7 mouse cellular contexts compared by ENCODE assay signal in genomic region chr5:36323526-36323925, GRCm38 (mm10).
DNase-seq lines count a peak whose midpoint lies in the region; ATAC-seq and TF ChIP-seq lines count a peak whose summit lies in the region.

No protein-coding gene starts in this region.

- no peaks in the 10 kb centered on the region for H3K36me3 ChIP-seq in heart, adult 2 months (ENCODE audit: control insufficient read depth, insufficient read depth, low read length)
- H3K36me3 ChIP-seq in limb, embryonic 13.5 days = no peaks in the 10 kb centered on the region
- H3K36me3 ChIP-seq in midbrain, embryonic 16.5 days (ENCODE audit: control insufficient read depth, insufficient read depth, low read length) = no peaks in the 10 kb centered on the region
- no peaks in the 10 kb centered on the region for H3K36me3 ChIP-seq in spleen, adult 2 months (ENCODE audit: control insufficient read depth, insufficient read depth, low read length)

- H3K27me3 ChIP-seq in heart, adult 2 months (ENCODE audit: control insufficient read depth, insufficient read depth, low read length) = no peaks in the 10 kb centered on the region
- H3K27me3 ChIP-seq in limb, embryonic 13.5 days = no peaks in the 10 kb centered on the region
- no peaks in the 10 kb centered on the region for H3K27me3 ChIP-seq in midbrain, embryonic 16.5 days (ENCODE audit: control insufficient read depth, insufficient read depth, low read depth, low read length)
- no peaks in the 10 kb centered on the region for H3K27me3 ChIP-seq in spleen, adult 2 months (ENCODE audit: control insufficient read depth, insufficient read depth, low read length)

- ATAC-seq in limb, embryonic 13.5 days (ENCODE audit: low FRiP score, low read depth) = peak; percentile 80
- peak; percentile 70 for ATAC-seq in midbrain, embryonic 16.5 days

- 0 out of 2 replicates have a peak, but pooled peaks have one; percentile 31 for TF ChIP-seq EP300 in heart, adult 2 months (IDR thresholded peaks at IDR 0.05; ENCODE audit: insufficient read depth, low read depth, low read length)

- DNase-seq in adrenal gland, adult 8-10 months = peak; percentile 56
- DNase-seq in embryo, embryonic 9.5 days (ENCODE audit: extremely low spot score) = peak; percentile 81
- DNase-seq in heart, adult 2 months = peak; percentile 77 to 86
- DNase-seq in kidney, adult 11 months = peak; percentile 54
- DNase-seq in spleen, adult 2 months (ENCODE audit: low read depth in 1 of 2, low spot score in 2 of 2) = peak; percentile 30 to 72

- H3K4me3 ChIP-seq in heart, adult 2 months = no peak overlapping the region
- no peak overlapping the region for H3K4me3 ChIP-seq in limb, embryonic 13.5 days
- no peak overlapping the region for H3K4me3 ChIP-seq in midbrain, embryonic 16.5 days (ENCODE audit: low read depth, low read length)
- no peak overlapping the region for H3K4me3 ChIP-seq in spleen, adult 2 months (ENCODE audit: extremely low read depth, insufficient read depth, insufficient read length)

- H3K4me1 ChIP-seq in heart, adult 2 months (ENCODE audit: control insufficient read depth, insufficient read depth, low read length) = no peaks in the 10 kb centered on the region
- peaks cover 48% of the 10 kb centered on the region for H3K4me1 ChIP-seq in limb, embryonic 13.5 days
- H3K4me1 ChIP-seq in midbrain, embryonic 16.5 days (ENCODE audit: control insufficient read depth, insufficient read depth, low read length) = no peaks in the 10 kb centered on the region
- H3K4me1 ChIP-seq in spleen, adult 2 months (ENCODE audit: control insufficient read depth, insufficient read depth, insufficient read length) = peaks cover 8% of the 10 kb centered on the region

- no peak overlapping the region for H3K27ac ChIP-seq in heart, adult 2 months
- H3K27ac ChIP-seq in limb, embryonic 13.5 days = peak overlapping the region; percentile 73; the same call in 1 of the 2 replicates
- H3K27ac ChIP-seq in midbrain, embryonic 16.5 days (ENCODE audit: low read length) = peak overlapping the region; percentile 18; the same call in 1 of the 2 replicates
- H3K27ac ChIP-seq in spleen, adult 2 months (ENCODE audit: insufficient read depth, low read length) = no peak overlapping the region

- intact Hi-C loops in heart, adult 2 months (cut with DNase I) = loop anchor here (1.0 to 5.0 kb wide), 3 partner anchors 75 to 341 kb away; partner anchors contain the start of gene Sorcs2

- peak; percentile 96 for TF ChIP-seq CTCF in heart, adult 2 months (IDR thresholded peaks at IDR 0.05)
- TF ChIP-seq CTCF in spleen, adult 2 months (IDR thresholded peaks at IDR 0.05; ENCODE audit: extremely low read depth, insufficient read depth, insufficient read length, insufficient replicate concordance) = peak; percentile 94

- H3K4me2 ChIP-seq in limb, embryonic 13.5 days (replicated peaks) = no peak overlapping the region
- no peak overlapping the region for H3K4me2 ChIP-seq in midbrain, embryonic 16.5 days (ENCODE audit: low read length)

- no peaks in the 10 kb centered on the region for H3K79me2 ChIP-seq in heart, adult 2 months (replicated peaks; ENCODE audit: control insufficient read depth, insufficient read depth, low read length)

- no peak overlapping the region for H3K9ac ChIP-seq in heart, adult 2 months (ENCODE audit: low read depth, low read length)
- no peak overlapping the region for H3K9ac ChIP-seq in limb, embryonic 13.5 days
- H3K9ac ChIP-seq in midbrain, embryonic 16.5 days (ENCODE audit: low read depth, low read length) = no peak overlapping the region

- no peak for TF ChIP-seq POLR2A in heart, adult 2 months (IDR thresholded peaks at IDR 0.05; ENCODE audit: insufficient read depth, low read depth, low read length)
- TF ChIP-seq POLR2A in spleen, adult 2 months (IDR thresholded peaks at IDR 0.05; ENCODE audit: low read depth, low read length) = no peak

- 7% methylated on average over 2 of the region's 2 CpGs for WGBS in heart, adult 2 months
- 2% methylated on average over 2 of the region's 2 CpGs for WGBS in limb, embryonic 13.5 days
- WGBS in midbrain, embryonic 16.5 days = 3% methylated on average over 2 of the region's 2 CpGs
- WGBS in spleen, adult 2 months = 3% methylated on average over 2 of the region's 2 CpGs

- H3K9me3 ChIP-seq in limb, embryonic 13.5 days = no peaks in the 10 kb centered on the region
- no peaks in the 10 kb centered on the region for H3K9me3 ChIP-seq in midbrain, embryonic 16.5 days (replicated peaks; ENCODE audit: control insufficient read depth, low read length, poor library complexity, severe bottlenecking)

Comparison
In these comparisons a context has a peak if more than half of its experiments do, and no peak if none do; other contexts are left out.
1. H3K27ac ChIP-seq: peak in limb, embryonic 13.5 days (single experiment) and midbrain, embryonic 16.5 days (single experiment); none in heart, adult 2 months (single experiment) and spleen, adult 2 months (single experiment).
2. Peak in every context shown above with its lines, with median percentiles within 50 percentile points of each other: DNase-seq.